Mouse (Mus musculus) neural tube, embryonic 10.5 days (tissue): ENCODE results near the gene Fbln1.
A peak's percentile ranks its signal among the peaks of the same experiment; 100 is the strongest.

ENCODE experiments used
- DNase-seq: peaks from one replicate; pipeline ENCODE4 v3.0.0-alpha.2; 2017; ENCODE audit warnings: low spot score; ENCODE audit errors: extremely low spot score

Fbln1 gene

DNA sequence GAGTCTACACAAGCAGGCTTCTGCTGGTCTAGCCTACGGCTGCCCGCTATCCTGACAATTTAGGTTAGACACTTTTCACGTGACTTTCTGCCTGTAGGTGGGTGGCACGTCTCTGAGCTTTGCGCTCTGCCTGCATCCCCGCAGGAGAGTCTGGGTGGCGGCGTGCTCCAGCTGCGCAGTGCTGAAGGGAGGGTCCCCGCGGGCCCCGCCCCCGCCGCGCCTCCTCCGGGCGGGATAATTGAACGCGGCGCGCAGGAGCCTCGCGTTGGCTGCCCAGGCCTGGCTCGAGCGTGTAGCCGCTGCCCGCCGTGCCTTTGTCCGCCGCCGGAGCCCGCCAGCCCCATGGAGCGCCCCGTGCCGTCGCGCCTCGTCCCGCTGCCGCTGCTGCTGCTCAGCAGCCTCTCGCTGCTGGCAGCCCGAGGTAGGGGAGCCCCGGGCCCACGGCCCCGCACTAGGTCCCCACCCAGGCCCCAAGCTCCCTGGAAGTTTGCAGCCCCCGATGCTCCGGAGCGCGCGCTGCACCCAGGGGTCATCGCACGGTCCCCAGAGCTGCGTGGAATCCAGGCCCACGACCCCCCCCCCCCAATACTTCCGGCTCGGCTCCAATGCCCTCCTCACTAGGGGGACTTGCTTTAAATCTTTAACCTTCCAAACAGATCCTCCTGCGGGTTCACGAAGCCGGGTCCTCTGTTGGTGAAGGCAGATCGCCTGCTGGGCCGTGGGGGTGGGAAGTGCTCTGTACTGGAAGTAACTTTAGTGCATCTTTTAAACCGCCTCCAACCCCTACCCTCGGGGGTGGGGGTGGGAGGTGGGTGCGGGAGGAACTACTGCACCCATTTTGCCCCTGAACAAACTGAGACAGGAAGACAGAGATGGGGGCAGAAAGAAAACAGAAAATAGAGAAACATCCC, at the start of gene Fbln1:
TSS of gene Fbln1 (plus strand) at position 158 of the 911 bp plus-strand sequence.
- DNase-seq = peak; percentile 85

DNA sequence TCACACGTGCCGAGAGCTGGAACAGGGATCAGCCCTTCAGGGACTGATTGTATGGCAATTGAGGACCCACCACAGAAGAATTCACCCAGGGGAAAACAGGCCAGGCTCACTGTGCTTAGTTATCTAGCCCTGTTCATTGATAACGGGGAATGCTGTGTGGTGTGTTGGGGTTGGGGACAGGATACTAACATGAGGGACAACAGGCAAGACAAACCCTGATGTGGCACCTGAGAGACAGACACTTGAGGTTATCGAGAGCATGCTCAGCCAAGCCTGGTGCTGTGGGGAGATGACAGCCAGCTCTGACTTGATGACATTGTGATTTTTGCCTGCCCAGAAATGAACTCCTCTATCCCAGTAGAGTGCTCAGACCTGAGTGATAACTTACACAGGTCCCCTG, 49.6 kb upstream of the Fbln1 start:
- DNase-seq = no peak

DNA sequence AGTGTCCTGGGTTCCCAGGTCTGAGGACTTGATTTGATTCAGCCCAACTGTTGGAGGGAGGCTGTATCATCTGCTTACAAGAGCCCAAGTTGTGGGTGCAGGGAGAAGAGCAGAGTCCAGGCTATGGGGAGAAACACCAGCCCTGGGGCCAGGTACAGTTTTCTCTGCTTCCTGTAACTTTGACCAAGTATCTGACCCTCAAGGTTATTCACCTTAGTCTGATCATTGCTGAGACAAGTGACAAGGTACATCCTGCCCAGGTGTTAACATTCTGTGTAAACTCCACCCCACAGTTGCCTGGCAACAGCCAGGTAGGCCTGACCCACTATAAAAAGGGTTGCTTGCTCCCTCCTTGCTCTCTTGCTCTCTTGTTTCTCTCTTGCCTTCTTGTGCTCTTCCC, 44.3 kb upstream of the Fbln1 start:
- DNase-seq = no peak

DNA sequence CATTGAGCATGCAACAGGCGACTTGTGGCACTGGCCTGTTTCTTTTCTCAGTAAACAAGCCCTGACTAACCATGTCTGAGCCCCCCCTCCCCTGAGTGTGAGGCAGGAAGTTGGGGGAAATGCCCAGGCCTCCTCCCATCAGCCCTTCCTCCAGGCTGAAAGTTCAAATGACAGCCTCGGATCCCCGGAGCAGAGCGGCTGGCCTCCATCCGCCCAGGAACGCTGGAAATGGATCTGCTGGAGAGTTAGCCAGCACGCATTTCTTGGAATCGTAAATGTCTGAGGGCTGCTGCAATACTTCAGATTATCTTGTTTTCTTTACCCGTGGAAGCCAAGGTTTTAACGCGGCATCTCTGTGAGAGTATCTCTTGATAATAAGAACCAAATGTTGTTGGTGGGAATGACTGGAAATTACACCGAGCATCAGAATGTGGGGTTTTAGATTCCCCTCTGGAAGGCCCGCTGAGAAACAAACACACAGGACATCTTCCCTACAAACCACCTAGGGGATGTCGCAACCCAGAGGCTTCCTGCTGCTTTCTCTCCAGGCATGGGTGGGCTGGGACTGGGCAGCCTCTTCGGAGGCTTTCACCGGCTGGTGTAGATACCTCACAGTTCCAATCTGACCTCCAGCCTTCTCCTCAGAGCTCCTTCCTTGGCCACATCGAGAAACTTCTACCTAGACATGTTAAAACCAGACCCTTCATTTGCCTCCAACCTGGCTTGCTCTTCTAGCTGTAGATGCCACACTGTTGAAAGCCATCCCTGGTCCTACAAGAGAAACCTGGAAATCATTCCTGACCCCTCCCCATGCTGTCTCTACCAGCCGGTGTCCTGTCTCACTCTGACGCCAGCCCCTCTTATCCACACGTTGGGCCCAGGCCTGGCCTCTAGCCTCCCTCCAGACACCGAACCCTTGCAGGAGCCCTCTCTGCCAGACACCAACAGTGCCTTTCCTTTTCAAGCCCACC, 42.8 kb upstream of the Fbln1 start:
- DNase-seq = peak; percentile 31

DNA sequence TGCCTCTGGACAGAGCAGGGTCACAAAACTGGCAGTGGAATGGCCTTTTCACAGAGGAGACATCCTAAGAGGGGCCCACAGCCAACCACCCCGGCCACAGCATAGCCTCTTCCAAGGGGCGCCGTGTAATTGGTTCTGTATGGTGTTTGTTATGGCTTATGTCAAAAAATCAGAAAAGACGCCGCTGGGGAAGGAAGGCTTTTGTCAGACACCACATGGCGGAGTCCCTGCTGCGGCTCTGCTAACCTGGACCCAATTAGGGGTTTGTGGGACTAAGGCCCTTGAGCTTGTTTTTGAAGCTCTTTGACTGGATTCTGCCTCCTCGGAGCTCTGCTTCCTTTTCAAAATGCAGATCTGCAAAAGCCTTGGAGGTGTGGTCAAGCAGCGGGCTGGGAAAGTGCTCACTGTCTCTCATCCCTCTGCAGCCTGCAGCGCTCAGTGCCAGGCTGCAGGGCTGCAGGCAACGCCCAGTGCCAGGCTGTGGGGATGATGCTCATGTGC, 39.3 kb upstream of the Fbln1 start:
- peak; percentile 61 for DNase-seq

DNA sequence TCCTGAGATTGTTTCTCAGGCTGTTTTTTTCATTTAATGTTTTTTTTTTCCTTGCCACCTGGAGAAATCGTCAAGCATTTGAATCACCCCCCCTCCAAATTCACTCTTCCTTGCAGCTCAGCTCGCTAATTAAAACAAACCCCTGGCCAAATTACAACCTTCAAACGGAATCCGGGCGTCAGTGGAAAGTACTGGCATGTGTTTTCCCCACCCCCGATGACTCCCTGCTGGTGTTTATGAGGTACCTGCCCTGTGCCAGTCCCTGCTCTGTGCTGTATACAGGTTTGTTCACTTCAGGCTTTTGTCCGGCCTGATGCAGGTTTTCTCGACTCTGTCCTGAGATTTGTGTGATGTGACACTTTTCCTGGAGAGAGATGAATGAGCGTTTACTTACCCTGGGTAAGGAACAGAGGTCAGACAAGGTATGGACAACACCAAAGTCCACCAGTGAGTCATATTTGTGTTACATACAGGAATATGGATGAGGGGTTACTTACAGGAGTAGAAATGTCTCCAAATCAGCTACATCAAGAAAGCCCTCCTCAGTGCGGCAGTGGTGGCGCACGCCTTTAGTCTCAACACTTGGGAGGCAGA, 38.6 kb upstream of the Fbln1 start:
- no peak for DNase-seq

DNA sequence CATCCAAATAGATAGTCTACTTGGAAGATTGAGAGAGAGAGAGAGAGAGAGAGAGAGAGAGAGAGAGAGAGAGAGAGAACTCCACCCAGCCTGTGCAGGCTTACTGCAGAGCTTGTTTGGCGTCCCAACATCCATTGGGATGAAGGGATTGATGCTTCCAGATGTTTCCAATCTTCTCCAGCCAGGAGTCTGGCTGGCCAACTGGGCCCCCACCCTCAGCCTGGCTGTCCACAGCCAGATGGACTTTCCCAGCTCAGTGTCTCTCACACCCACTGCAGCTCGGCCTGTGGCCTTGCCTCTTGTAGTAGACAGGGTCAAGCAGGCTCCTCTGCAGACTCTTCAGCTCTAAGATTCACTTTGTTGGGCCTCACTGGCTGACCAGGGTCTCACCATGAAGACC, 33.7 kb upstream of the Fbln1 start:
- DNase-seq = no peak

DNA sequence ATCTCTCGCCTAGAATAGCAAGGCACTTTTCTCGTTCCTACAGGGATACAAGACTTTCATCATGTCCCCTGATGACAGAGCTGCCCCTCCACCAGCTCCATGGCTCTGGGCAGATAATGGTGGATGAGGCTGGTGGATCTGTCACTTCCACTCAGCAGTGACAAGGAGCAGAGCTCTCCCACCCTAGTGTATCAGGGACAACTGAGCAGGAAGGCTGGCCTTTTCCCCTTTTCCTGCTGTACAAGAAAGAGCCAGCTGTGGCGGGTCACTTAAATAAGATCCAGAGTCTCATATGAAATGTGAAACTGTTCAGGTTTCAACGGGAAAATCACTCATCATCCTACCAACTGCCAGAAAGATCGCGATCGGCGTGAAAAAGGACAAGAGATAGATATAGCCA, 32.3 kb upstream of the Fbln1 start:
- DNase-seq = no peak

DNA sequence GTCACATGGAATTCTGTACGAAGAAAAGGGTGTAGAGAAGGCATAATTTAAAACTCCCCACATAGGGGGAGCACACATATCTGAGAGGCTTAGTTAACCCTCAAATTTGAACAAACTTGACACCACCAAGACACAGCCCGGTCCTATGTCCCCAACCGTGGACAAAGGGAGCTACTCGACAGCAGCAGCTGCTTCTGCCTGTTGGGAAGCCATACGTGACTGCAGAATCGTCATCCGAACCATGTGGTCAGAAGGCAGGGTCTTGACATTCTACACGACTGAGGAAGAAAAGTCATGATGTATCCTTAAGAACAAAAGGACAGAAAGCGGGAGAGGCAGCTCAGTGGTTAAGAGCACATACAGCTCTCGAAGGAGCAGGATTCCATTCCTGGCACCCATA, 31.7 kb upstream of the Fbln1 start:
- no peak for DNase-seq

DNA sequence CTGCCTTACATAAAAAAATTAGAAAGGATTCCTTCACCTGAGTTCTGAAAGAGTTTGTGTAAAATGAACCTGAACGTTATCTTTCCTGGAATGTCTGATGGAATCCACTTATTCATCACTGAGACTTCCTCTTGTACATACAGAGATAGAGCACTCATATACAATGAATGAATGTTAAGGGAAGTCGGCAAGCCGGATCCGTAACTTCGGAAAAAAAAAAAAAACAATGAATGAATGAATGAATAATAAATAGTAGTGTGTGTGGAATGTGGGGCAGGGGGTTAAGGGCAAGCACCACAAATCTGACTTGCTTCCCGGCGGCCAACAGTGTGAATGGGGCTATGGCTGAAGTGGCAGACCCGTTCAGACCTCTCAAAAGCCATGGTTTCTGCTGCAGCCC, 28.2 kb upstream of the Fbln1 start:
- peak; percentile 31 for DNase-seq

DNA sequence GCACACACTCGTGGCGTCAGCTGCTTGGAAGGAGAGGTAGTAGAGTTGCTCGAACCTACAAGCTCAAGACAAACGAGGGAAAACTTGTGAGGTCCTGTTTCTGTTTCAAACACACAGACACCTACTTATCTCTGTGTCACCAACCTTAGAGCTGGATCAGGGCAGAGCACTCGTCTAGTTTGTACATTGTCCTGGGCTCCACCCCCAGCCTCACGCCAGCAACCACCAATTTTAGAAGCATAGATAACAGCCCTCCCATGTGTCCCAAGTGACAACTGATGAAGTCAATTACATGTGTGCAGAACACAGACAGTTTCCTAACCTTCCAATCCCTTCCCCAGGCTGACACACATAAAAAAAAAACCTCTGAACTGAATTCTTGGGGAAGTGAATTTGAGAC, 27.6 kb upstream of the Fbln1 start:
- DNase-seq = no peak

DNA sequence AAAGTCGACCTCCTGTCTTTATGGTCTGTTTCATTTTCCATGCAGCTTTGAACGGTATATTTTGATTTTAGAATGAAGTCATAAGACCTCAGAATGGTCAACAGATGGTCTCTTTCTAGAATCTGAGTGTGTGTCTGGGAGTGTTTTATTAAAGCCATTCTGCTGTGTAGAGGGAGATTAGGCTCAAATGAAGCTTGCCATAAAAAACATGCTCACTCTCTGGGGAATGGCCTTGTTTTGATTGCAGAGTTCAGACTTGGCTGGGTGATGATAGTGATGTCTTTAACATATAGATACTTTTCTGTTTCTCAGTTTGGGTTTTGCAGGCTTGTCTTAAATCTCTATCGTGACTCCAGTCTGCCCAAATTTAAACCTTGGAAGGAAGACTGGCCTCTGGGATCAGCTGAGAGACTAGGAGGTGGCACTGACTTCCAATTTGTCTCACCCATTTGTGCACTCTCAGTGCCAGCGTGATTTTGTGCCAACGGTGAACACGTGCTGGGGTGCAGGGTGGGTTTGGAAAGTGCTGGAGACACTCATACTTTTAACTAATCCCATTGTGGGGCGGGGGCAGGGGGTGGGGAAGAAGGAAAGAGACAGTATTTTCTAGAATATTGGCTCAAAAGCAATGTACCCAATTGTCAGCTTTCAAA, 26.1 kb upstream of the Fbln1 start:
- no peak for DNase-seq

DNA sequence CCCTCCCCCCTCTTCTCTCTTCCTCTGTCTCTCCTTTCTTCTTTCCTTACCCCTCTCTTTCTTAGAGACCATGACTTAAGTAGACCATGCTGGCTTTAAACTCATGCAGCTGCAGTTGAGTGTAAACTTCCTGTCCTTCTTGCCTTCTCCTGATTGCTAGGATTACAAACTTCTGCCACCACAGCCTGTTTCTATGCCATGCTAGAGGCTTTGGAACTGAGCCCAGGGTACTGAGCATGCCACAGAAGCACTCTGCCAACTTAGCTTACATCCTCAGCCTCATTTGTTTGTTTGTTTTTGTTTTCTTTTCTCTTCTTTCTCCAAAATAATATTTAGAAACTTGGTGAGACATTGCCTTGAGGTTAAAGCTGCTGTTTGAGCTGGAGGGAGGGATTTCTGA, 25.4 kb upstream of the Fbln1 start:
- DNase-seq = no peak

DNA sequence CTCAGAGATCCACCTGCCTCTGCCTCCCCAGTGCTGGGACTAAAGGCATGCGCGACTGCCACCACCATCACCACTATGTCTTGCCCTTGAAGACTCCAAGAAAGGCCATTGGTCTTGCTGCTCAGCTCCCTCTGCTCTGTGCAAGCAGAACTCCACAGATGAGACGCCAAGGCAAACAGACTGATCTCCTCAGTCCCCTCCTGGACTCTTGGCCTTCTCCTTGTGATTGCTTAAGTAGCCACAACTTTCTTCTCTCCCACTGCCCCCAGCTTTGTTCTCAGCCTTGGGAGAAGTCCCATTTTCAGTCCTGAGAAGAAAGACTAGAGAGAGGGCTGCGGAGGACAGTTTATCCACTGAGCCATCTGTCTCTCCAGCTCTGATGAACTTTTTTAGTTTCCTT, 23.7 kb upstream of the Fbln1 start:
- DNase-seq = no peak

DNA sequence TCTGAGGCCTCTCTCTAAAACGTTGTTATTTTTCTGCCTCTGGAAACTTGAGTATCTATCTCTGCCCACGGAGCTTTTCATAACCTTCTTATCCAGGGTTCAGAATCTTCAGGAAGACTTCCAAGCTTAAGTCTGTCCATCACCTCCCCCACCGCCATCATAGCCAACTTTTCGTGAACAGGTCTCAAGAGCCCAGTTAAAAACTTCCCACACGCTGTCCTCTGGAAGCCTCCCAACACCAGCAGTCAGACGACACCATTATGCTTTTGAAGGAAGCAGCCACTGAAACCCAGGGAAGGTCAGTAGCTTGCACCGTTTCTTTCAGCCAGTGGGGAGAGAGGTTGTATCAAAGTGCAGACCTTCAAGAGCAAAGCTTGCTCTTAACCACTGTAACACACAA, 18.8 kb upstream of the Fbln1 start:
- DNase-seq = no peak

DNA sequence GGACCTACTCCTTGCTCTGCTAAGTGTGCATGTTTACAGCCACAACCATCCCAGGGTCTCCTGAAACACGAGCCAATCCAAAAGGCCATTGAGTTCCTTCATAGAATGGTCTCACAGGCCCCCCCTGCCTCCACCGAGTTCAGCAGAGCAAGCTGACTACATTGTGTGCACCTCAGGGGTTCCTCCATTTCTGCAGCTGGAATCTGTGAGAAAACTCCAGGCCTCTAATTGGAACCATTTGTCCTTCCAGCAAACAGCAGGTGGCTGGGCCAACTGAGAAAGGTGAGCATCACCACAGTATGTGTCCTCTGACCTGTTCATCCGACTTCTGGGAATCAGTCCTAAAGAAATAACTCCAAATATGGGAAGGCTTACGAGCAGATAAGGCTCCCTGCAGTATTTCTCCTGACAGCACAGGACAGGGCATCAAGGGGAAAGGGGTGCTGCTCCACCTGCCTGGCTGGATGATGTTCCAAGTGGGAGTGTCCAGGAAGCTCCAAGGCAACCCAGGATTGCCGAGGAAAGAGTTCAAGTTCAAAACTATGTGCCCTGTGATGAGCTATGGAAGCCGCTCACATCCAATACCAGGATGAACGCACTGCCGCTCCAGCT, 17.5 kb upstream of the Fbln1 start:
- DNase-seq = no peak

DNA sequence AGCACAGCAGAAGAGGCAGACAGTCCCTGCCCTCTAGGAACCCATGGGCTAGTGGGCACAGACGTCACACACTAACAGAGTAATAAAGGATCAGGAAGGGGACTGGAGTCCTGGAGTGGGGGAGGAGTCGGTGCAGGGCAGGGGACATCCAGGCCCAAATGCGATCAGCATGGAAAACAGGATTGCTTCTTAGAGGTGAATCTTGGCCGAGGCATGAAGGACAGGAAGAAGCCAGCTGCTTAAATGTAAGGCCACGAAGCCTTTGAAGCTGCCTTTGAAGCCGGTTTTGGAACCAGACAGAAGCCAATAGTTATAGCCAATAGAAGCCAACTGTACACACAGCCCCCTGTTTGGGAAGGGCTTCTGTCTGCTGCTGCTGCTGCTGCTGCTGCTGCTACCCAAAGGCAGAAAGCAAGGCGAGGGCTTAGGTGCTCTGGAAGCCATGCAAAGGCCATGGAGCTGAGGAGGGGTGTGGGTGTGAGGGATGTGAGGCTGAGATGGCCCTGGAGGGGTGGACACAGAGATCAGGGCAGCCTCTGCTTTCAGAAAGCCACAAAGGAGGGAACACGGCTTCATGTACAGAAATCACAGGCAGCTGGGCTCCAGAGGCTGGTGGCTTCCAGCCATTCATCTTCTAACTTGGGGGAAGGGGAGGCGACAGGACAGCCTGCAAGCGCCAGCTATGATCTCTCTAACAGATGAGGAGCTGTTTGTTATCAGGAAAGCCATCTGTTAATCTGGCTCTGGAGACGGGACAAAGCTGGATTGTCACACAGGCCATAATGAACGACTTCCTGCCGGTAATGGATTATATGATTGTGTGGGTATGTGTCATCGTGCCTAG, 5.1 kb upstream of the Fbln1 start:
- peak; percentile 64 for DNase-seq

DNA sequence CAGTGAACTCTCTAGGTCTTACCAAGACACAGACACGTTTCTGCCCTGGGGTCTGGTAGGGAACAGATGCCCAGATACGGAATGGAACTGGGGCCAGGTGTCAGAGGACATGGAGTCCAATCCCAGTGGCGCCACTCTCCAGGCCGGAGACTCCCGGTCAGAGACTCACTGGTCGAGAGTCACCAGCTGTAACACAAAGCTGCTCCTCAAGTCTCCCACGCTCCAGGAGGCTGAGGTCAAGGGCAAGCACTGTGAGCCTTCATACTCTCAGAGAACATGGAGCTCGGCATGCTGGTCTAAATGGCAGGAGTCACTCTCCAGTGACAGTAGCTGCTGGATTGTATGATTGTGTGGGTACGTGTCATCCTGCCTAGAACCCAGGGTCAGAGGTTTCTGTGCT, 3.5 kb upstream of the Fbln1 start:
- DNase-seq = no peak

DNA sequence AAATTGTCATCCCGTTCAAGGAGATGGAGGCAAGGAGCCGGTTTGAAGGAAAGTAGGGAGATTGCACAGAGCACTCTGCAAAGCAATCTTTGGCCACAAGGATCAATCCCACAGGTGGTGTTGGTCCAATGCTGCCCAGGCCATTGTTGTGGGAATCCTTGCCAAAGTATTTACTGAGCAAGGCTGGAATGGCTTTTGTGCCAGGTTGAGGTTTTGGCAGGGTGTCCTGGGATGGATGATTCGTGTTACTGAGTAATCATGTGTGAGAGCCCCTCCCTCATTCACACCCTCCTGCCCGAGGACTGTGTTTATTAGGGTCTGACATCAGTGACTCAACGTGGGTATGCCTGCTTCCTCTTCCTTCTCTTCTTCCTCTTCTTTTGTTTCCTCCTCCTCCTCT, 3.0 kb upstream of the Fbln1 start:
- DNase-seq = no peak

DNA sequence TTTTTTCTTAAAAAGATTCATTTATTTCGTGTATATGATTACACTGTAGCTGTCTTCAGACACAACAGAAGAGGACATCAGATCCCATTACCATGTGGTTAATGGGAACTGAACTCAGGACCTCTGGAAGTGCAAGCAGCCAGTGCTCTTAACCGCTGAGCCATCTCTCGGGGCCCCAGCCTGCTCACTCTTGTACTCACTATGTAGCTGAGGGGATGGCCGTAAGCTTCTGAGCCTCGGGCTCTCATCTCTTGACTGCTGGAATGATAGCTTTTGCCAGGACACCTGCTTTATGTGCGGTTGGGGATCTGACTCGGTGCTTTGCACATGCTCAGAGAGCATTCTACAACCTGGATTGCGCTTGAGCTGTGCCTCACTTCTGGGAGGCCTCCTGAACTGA, 1.4 kb upstream of the Fbln1 start:
- no peak for DNase-seq
